Mouse (Mus musculus) bone marrow, adult 2 months (tissue): ENCODE data around the gene Elfn2.

Experiments
- CTCF ChIP-seq: fragments of 200-500 bp; IDR thresholded peaks from 2 replicates; pipeline ENCODE4 v1.5.1; 2011; ENCODE audit warnings: low read length, control low read depth; ENCODE audit not compliant: control insufficient read depth, insufficient read depth
- POLR2A ChIP-seq: fragments of 200-500 bp; IDR thresholded peaks from 2 replicates; pipeline ENCODE4 v1.6.1; 2011; ENCODE audit warnings: low read depth, mild to moderate bottlenecking, control low read depth, low read length, borderline replicate concordance; ENCODE audit not compliant: control insufficient read depth

DNA sequence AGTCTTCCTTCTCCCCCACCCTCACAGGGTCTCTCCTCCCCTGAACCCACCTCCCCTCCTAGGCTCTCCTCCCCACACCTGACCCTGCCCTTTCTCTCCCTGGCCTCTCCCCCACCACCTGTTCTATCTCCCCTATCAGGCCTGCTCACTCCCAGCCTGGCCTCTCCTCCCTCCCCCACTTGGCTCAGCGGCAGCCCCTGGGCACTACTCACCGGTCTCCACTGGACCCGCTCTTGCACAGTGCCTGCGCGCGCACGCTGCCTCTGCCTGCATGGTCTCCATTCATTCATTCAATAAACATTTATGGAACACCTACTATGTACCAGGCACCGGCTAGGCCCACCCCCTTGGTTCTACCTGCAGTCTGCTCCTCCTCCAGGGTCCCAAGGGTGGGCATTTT is 37.3 kb downstream of the Elfn2 start:
- TF ChIP-seq POLR2A (no peak), CTCF (no peak)
